In genomic region chr13:111489802-111490723, GRCm38 (mm10) we compare ENCODE assay signal across 8 mouse cellular contexts. TPM values are rescaled to one million over a fixed set of nuclear protein-coding genes. Genes with fewer than 3 reads are reported as not detected.
DNase-seq lines count a peak whose midpoint lies in the region; ATAC-seq lines count a peak whose summit lies in the region.

Gene Gpbp1, minus strand, starts transcription at chr13:111490111.

- peak; percentile 99 to 100 for DNase-seq in B cell, adult 2 months
- peak; percentile 100 for DNase-seq in brain, adult 2 months (ENCODE audit: low read depth, low spot score)
- DNase-seq in heart, embryonic 10.5 days (ENCODE audit: low spot score): peak; percentile 100
- peak; percentile 100 for DNase-seq in liver
- peak; percentile 100 for DNase-seq in spleen, postnatal 4 days (ENCODE audit: low spot score in 2 of 2)

- H3K9me3 ChIP-seq in heart, embryonic 10.5 days: no peaks in the 10 kb centered on the region
- H3K9me3 ChIP-seq in kidney, embryonic 15.5 days (replicated peaks): no peaks in the 10 kb centered on the region

- H3K9ac ChIP-seq in kidney, embryonic 15.5 days: peak within 1 kb of the TSS; percentile 97

- H3K4me2 ChIP-seq in kidney, embryonic 15.5 days: peak within 1 kb of the TSS; percentile 88

- peaks cover 21% of the 10 kb centered on the region for H3K27me3 ChIP-seq in heart, embryonic 10.5 days (ENCODE audit: insufficient read depth, poor library complexity, severe bottlenecking)
- H3K27me3 ChIP-seq in kidney, embryonic 15.5 days: peaks cover 35% of the 10 kb centered on the region

- H3K4me1 ChIP-seq in heart, embryonic 10.5 days: peaks cover 5% of the 10 kb centered on the region
- peaks cover 21% of the 10 kb centered on the region for H3K4me1 ChIP-seq in kidney, embryonic 15.5 days

- peak within 1 kb of the TSS; percentile 99 for H3K27ac ChIP-seq in heart, embryonic 10.5 days
- peak within 1 kb of the TSS; percentile 99 for H3K27ac ChIP-seq in kidney, embryonic 15.5 days

- peak; percentile 94 for ATAC-seq in erythroblast, adult 5-6 weeks (replicated peaks; ENCODE audit: low FRiP score, poor library complexity, severe bottlenecking)
- ATAC-seq in kidney, embryonic 15.5 days (replicated peaks; ENCODE audit: low FRiP score): peak; percentile 97
- ATAC-seq in monocyte, adult 5-6 weeks (replicated peaks; ENCODE audit: insufficient number of reproducible peaks, low FRiP score, low TSS enrichment, poor library complexity, severe bottlenecking): peak; percentile 97

- no peaks in the 10 kb centered on the region for H3K36me3 ChIP-seq in heart, embryonic 10.5 days
- no peaks in the 10 kb centered on the region for H3K36me3 ChIP-seq in kidney, embryonic 15.5 days

- peak within 1 kb of the TSS; percentile 93 for H3K4me3 ChIP-seq in heart, embryonic 10.5 days
- H3K4me3 ChIP-seq in kidney, embryonic 15.5 days (replicated peaks): peak within 1 kb of the TSS; percentile 96

- WGBS in heart, embryonic 10.5 days: under 1% methylated on average over 104 of the region's 109 CpGs
- under 1% methylated on average over 97 of the region's 109 CpGs for WGBS in kidney, embryonic 15.5 days

RNA-seq across cellular contexts. Expression of gene Gpbp1, which starts in this region (rescaled TPM):
- 113 and 124 TPM in 2 replicates for total RNA-seq in erythroblast, adult 5-6 weeks (2015; ENCODE audit: low replicate concordance)
- 177 and 272 TPM in 2 replicates for total RNA-seq in erythroblast, adult 5-6 weeks (2017; ENCODE audit: low replicate concordance)
- polyA plus RNA-seq in heart, embryonic 10.5 days (2016; fragmentation: Nextera tagmentation; extraction: Ambion mirVana): 62.5 and 75.2 TPM in 2 replicates
- polyA plus RNA-seq in kidney, embryonic 15.5 days (2015; fragmentation: Nextera tagmentation; extraction: Ambion mirVana): 81.9 and 88.2 TPM in 2 replicates
- total RNA-seq in monocyte, adult 5-6 weeks (2017): 221 to 257 TPM (median 240 TPM) in 3 replicates

Comparison
In these comparisons a context has a peak if more than half of its experiments do, and no peak if none do; other contexts are left out.
1. Peak in every context shown above with its lines: DNase-seq, ATAC-seq, H3K4me3 ChIP-seq and H3K27ac ChIP-seq.